Mouse (Mus musculus) limb, embryonic 13.5 days (tissue): ENCODE results near the gene Nelfa. TPM values are rescaled to one million over a fixed set of nuclear protein-coding genes. Genes with fewer than 3 reads are reported as not detected.
A peak's percentile ranks its signal among the peaks of the same experiment; 100 is the strongest.

Experiments
- ATAC-seq: fragments of 200-750 bp; cut with Nextera tagmentation; 2 replicates; pipeline ENCODE4 v1.8.0; 2017; ENCODE audit warnings: low read depth, moderate number of reproducible peaks, moderate TSS enrichment; ENCODE audit not compliant: low FRiP score
- H3K27ac ChIP-seq: fragments of 300-500 bp; sonication (generic); 2 replicates; pipeline ENCODE4 v1.5.1; 2015; ENCODE audit warnings: inconsistent platforms, mild to moderate bottlenecking, moderate library complexity
- H3K27me3 ChIP-seq: fragments of 300-500 bp; sonication (generic); 2 replicates; pipeline ENCODE4 v1.6.1; 2015; ENCODE audit warnings: mild to moderate bottlenecking, inconsistent platforms
- H3K36me3 ChIP-seq: fragments of 300-500 bp; sonication (generic); 2 replicates; pipeline ENCODE4 v1.6.1; 2015; ENCODE audit warnings: inconsistent platforms, mild to moderate bottlenecking, moderate library complexity
- H3K4me1 ChIP-seq: fragments of 300-500 bp; sonication (generic); 2 replicates; pipeline ENCODE4 v1.6.1; 2015; ENCODE audit warnings: inconsistent platforms
- H3K4me2 ChIP-seq: fragments of 300-500 bp; sonication (generic); replicated peaks from 2 replicates; pipeline ENCODE4 v1.6.1; 2015; ENCODE audit warnings: inconsistent platforms, mild to moderate bottlenecking, moderate library complexity
- H3K4me3 ChIP-seq: fragments of 300-500 bp; sonication (generic); 2 replicates; pipeline ENCODE4 v1.5.1; 2015; ENCODE audit warnings: moderate library complexity, mild to moderate bottlenecking, inconsistent platforms
- H3K9ac ChIP-seq: fragments of 300-500 bp; sonication (generic); 2 replicates; pipeline ENCODE4 v1.6.1; 2015; ENCODE audit warnings: mild to moderate bottlenecking, inconsistent platforms
- H3K9me3 ChIP-seq: fragments of 300-500 bp; sonication (generic); 2 replicates; pipeline ENCODE4 v1.6.1; 2016; ENCODE audit warnings: inconsistent platforms
- WGBS: fragments of 180-500 bp; shearing (Covaris S2); methylation state at CpG from one replicate; pipeline ENCODE4 v1.1.7; 2015; 5-methylcytosine and 5-hydroxymethylcytosine counted together
- polyA plus RNA-seq: library from polyadenylated mRNA; unstranded; fragments of >200 nt; fragmentation: Nextera tagmentation; extraction: Ambion mirVana; gene quantifications from 2 replicates; pipeline ENCODE4 v1.2.1, GENCODE M21; 2015

Nelfa gene
- polyA plus RNA-seq, 1 experiment from 2014 or later, result 70.5 TPM

- Histone ChIP-seq H3K9me3 (peaks cover 26% of the 10 kb centered on the region), H3K27me3 (no peaks in the 10 kb centered on the region), H3K9ac (no peak overlapping the region), H3K4me2 (no peak overlapping the region), H3K27ac (no peak overlapping the region), H3K4me1 (peaks cover 25% of the 10 kb centered on the region), H3K36me3 (peaks cover 14% of the 10 kb centered on the region), H3K4me3 (no peak overlapping the region)
- no peak for ATAC-seq
- 92% methylated on average over 3 of the region's 3 CpGs for WGBS
Observed at GRCm38 (mm10) chr5:33938448-33938847, 2.2 kb upstream of the Nelfa start.

GRCm38 (mm10) chr5:33937230-33937629, 1.0 kb upstream of the Nelfa start:
- H3K9me3 ChIP-seq, result peaks cover 23% of the 10 kb centered on the region
- peak overlapping the region; percentile 86 for H3K4me3 ChIP-seq
- H3K27ac ChIP-seq, result no peak overlapping the region
- H3K4me1 ChIP-seq, result peaks cover 25% of the 10 kb centered on the region
- H3K9ac ChIP-seq, result peak overlapping the region; percentile 72; the same call in 1 of the 2 replicates
- no peak for ATAC-seq
- peak overlapping the region; percentile 69 for H3K4me2 ChIP-seq
- peaks cover 14% of the 10 kb centered on the region for H3K36me3 ChIP-seq
- WGBS, result 94% methylated on average over 2 of the region's 2 CpGs
- no peaks in the 10 kb centered on the region for H3K27me3 ChIP-seq

GRCm38 (mm10) chr5:33935700-33936111, 507 bp downstream of the Nelfa start:
- Histone ChIP-seq H3K4me3 (peak overlapping the region; percentile 86), H3K27ac (peak overlapping the region; percentile 92), H3K4me2 (peak overlapping the region; percentile 69), H3K4me1 (peaks cover 25% of the 10 kb centered on the region), H3K27me3 (no peaks in the 10 kb centered on the region), H3K36me3 (peaks cover 19% of the 10 kb centered on the region), H3K9me3 (peaks cover 12% of the 10 kb centered on the region), H3K9ac (peak overlapping the region; percentile 94)
- ATAC-seq, result peak; percentile 53
- under 1% methylated on average over 37 of the region's 39 CpGs for WGBS

- ATAC-seq, result no peak
- Histone ChIP-seq H3K4me3 (peak overlapping the region; percentile 86), H3K27me3 (no peaks in the 10 kb centered on the region), H3K9ac (peak overlapping the region; percentile 94), H3K9me3 (peaks cover 6% of the 10 kb centered on the region), H3K27ac (no peak overlapping the region), H3K4me2 (peak overlapping the region; percentile 69), H3K4me1 (peaks cover 25% of the 10 kb centered on the region), H3K36me3 (peaks cover 21% of the 10 kb centered on the region)
- WGBS, result 76% methylated on average over 7 of the region's 7 CpGs
Observed at GRCm38 (mm10) chr5:33934877-33935276, 1.3 kb downstream of the Nelfa start.

- peaks cover 22% of the 10 kb centered on the region for H3K36me3 ChIP-seq
- no peaks in the 10 kb centered on the region for H3K27me3 ChIP-seq
- peaks cover 25% of the 10 kb centered on the region for H3K4me1 ChIP-seq
- H3K4me2 ChIP-seq, result peak overlapping the region; percentile 69
- H3K9ac ChIP-seq, result no peak overlapping the region
- peak overlapping the region; percentile 86; the same call in 1 of the 2 replicates for H3K4me3 ChIP-seq
- H3K9me3 ChIP-seq, result 0 out of 2 replicates have a peak, but pooled peaks cover under 1% of the 10 kb centered on the region
- no peak for ATAC-seq
- 79% methylated on average over 2 of the region's 2 CpGs for WGBS
- H3K27ac ChIP-seq, result no peak overlapping the region
Observed at GRCm38 (mm10) chr5:33934081-33934480, 2.1 kb downstream of the Nelfa start.

GRCm38 (mm10) chr5:33932413-33932812, 3.8 kb downstream of the Nelfa start:
- Histone ChIP-seq H3K27me3 (no peaks in the 10 kb centered on the region), H3K9me3 (peaks cover 4% of the 10 kb centered on the region; the same call in 1 of the 2 replicates), H3K27ac (no peak overlapping the region), H3K9ac (no peak overlapping the region), H3K4me2 (no peak overlapping the region), H3K4me3 (no peak overlapping the region), H3K4me1 (peaks cover 25% of the 10 kb centered on the region), H3K36me3 (peaks cover 32% of the 10 kb centered on the region)
- 85% methylated on average over 2 of the region's 2 CpGs for WGBS
- ATAC-seq, result no peak

- ATAC-seq, result no peak
- Histone ChIP-seq H3K4me3 (no peak overlapping the region), H3K4me2 (no peak overlapping the region), H3K9ac (no peak overlapping the region), H3K27ac (no peak overlapping the region), H3K9me3 (peaks cover 8% of the 10 kb centered on the region; the same call in 1 of the 2 replicates), H3K4me1 (no peaks in the 10 kb centered on the region), H3K36me3 (peaks cover 55% of the 10 kb centered on the region), H3K27me3 (no peaks in the 10 kb centered on the region)
Observed at GRCm38 (mm10) chr5:33926170-33926569, 10.0 kb downstream of the Nelfa start.

GRCm38 (mm10) chr5:33922566-33922965, 13.6 kb downstream of the Nelfa start:
- WGBS, result 51% methylated on average over 2 of the region's 2 CpGs
- Histone ChIP-seq H3K4me2 (no peak overlapping the region), H3K9ac (no peak overlapping the region), H3K27ac (no peak overlapping the region), H3K9me3 (0 out of 2 replicates have a peak, but pooled peaks cover 4% of the 10 kb centered on the region), H3K36me3 (peaks cover 58% of the 10 kb centered on the region), H3K4me3 (no peak overlapping the region), H3K4me1 (no peaks in the 10 kb centered on the region), H3K27me3 (no peaks in the 10 kb centered on the region)
- no peak for ATAC-seq

GRCm38 (mm10) chr5:33921486-33922235, 14.6 kb downstream of the Nelfa start:
- no peak for ATAC-seq
- Histone ChIP-seq H3K27me3 (no peaks in the 10 kb centered on the region), H3K4me2 (no peak overlapping the region), H3K4me3 (no peak overlapping the region), H3K9ac (no peak overlapping the region), H3K4me1 (no peaks in the 10 kb centered on the region), H3K9me3 (0 out of 2 replicates have a peak, but pooled peaks cover 4% of the 10 kb centered on the region), H3K36me3 (peaks cover 56% of the 10 kb centered on the region), H3K27ac (no peak overlapping the region)
- 88% methylated on average over 7 of the region's 7 CpGs for WGBS

GRCm38 (mm10) chr5:33920924-33921323, 15.3 kb downstream of the Nelfa start:
- Histone ChIP-seq H3K4me2 (no peak overlapping the region), H3K36me3 (peaks cover 56% of the 10 kb centered on the region), H3K9ac (no peak overlapping the region), H3K27ac (no peak overlapping the region), H3K4me3 (no peak overlapping the region), H3K27me3 (no peaks in the 10 kb centered on the region), H3K9me3 (0 out of 2 replicates have a peak, but pooled peaks cover under 1% of the 10 kb centered on the region), H3K4me1 (no peaks in the 10 kb centered on the region)
- no peak for ATAC-seq
- 84% methylated on average over 4 of the region's 4 CpGs for WGBS

GRCm38 (mm10) chr5:33920037-33920436, 16.2 kb downstream of the Nelfa start:
- Histone ChIP-seq H3K4me3 (no peak overlapping the region), H3K4me1 (no peaks in the 10 kb centered on the region), H3K27me3 (no peaks in the 10 kb centered on the region), H3K9ac (no peak overlapping the region), H3K9me3 (no peaks in the 10 kb centered on the region), H3K36me3 (peaks cover 64% of the 10 kb centered on the region), H3K27ac (no peak overlapping the region), H3K4me2 (no peak overlapping the region)
- ATAC-seq, result no peak
- WGBS, result 90% methylated on average over 2 of the region's 2 CpGs

- Histone ChIP-seq H3K9me3 (no peaks in the 10 kb centered on the region), H3K4me2 (no peak overlapping the region), H3K27ac (no peak overlapping the region), H3K27me3 (no peaks in the 10 kb centered on the region), H3K9ac (no peak overlapping the region), H3K4me3 (no peak overlapping the region), H3K36me3 (peaks cover 66% of the 10 kb centered on the region), H3K4me1 (no peaks in the 10 kb centered on the region)
- WGBS, result 94% methylated on average over 1 of the region's 1 CpGs
- ATAC-seq, result no peak
Observed at GRCm38 (mm10) chr5:33919466-33919865, 16.7 kb downstream of the Nelfa start.
